Mouse (Mus musculus) ES-Bruce4 (cell line): ENCODE measurements around the gene Olah.

Experiments
- CTCF ChIP-seq: IDR thresholded peaks from one replicate; pipeline ENCODE4 v1.8.1; 2011; ENCODE audit warnings: low read depth, low read length
- POLR2A ChIP-seq: IDR thresholded peaks from one replicate; pipeline ENCODE4 v1.8.1; 2011; ENCODE audit warnings: low read length; ENCODE audit not compliant: insufficient read depth

DNA sequence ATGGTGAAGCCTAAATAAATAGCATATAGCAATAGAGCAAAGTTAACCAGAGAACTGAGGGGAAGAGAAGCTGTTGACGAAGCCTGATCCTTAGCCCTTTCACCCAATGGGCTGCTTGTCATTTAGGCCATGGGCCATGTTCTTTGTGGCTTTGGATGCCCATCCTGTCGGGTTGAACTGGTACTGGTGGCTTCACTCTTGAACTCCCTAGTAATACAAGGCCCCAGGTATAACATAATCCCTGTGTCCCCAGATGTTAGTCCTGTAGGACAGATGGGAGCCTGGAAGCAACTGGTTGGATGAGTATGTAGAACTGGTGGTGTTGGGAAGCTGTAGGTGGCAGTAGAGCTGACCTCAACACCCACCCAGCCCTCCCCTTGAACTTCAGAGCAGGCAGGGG, 5.1 kb downstream of the Olah start:
- no peak for TF ChIP-seq CTCF
- TF ChIP-seq POLR2A, result no peak
